Mouse (Mus musculus) spleen, postnatal 36 days (tissue): ENCODE results near the gene Pdcd1lg2.

Source experiments
- DNase-seq, 2 experiments: peaks; one replicate each; pipeline ENCODE4 v3.0.0; 2022; ENCODE audit warnings: low spot score in 2 of 2, mixed read lengths in 1 of 2

Pdcd1lg2 gene

GRCm38 (mm10) chr19:29418661-29419115 is 8.0 kb downstream of the Pdcd1lg2 start:
- DNase-seq = peak; percentile 32 to 45

GRCm38 (mm10) chr19:29419506-29419905 is 8.8 kb downstream of the Pdcd1lg2 start:
- no peak for DNase-seq

- DNase-seq = no peak
These were observed 9.2 kb downstream of the Pdcd1lg2 start for GRCm38 (mm10) chr19:29419946-29420345.

- no peak for DNase-seq
These were observed 9.7 kb downstream of the Pdcd1lg2 start for GRCm38 (mm10) chr19:29420397-29420796.

GRCm38 (mm10) chr19:29422013-29422645 is 11.4 kb downstream of the Pdcd1lg2 start:
- DNase-seq = no peak

- no peak for DNase-seq
These were observed 12.1 kb downstream of the Pdcd1lg2 start for GRCm38 (mm10) chr19:29422796-29423195.

- peak; percentile 32 to 48 for DNase-seq
These were observed 19.8 kb downstream of the Pdcd1lg2 start for GRCm38 (mm10) chr19:29430516-29430915.

GRCm38 (mm10) chr19:29430953-29431352 is 20.2 kb downstream of the Pdcd1lg2 start:
- peak; percentile 76 to 80 for DNase-seq

- DNase-seq = no peak
These were observed 26.2 kb downstream of the Pdcd1lg2 start for GRCm38 (mm10) chr19:29436793-29437479.

GRCm38 (mm10) chr19:29437849-29438248 is 27.1 kb downstream of the Pdcd1lg2 start:
- DNase-seq = no peak

GRCm38 (mm10) chr19:29439242-29439641 is 28.5 kb downstream of the Pdcd1lg2 start:
- DNase-seq = no peak

GRCm38 (mm10) chr19:29442492-29442891 is 31.8 kb downstream of the Pdcd1lg2 start:
- no peak for DNase-seq

GRCm38 (mm10) chr19:29444364-29444763 is 33.6 kb downstream of the Pdcd1lg2 start:
- no peak for DNase-seq

GRCm38 (mm10) chr19:29448373-29448772 is 37.7 kb downstream of the Pdcd1lg2 start:
- DNase-seq = no peak

- no peak for DNase-seq
These were observed 39.7 kb downstream of the Pdcd1lg2 start for GRCm38 (mm10) chr19:29450376-29450775.

- peak; percentile 50 to 55 for DNase-seq
These were observed 43.5 kb downstream of the Pdcd1lg2 start for GRCm38 (mm10) chr19:29454141-29454601.

- no peak for DNase-seq
These were observed 44.4 kb downstream of the Pdcd1lg2 start for GRCm38 (mm10) chr19:29455156-29455555.

- no peak for DNase-seq
These were observed 47.3 kb downstream of the Pdcd1lg2 start for GRCm38 (mm10) chr19:29457982-29458381.

- DNase-seq = no peak
These were observed 51.7 kb downstream of the Pdcd1lg2 start for GRCm38 (mm10) chr19:29462462-29462861.

GRCm38 (mm10) chr19:29463645-29464395 is 53.1 kb downstream of the Pdcd1lg2 start:
- peak in 1 of 2 experiments; percentile 45 for DNase-seq

- no peak for DNase-seq
These were observed 56.1 kb downstream of the Pdcd1lg2 start for GRCm38 (mm10) chr19:29466819-29467218.

- DNase-seq = no peak
These were observed 58.4 kb downstream of the Pdcd1lg2 start for GRCm38 (mm10) chr19:29468941-29469685.
